Mouse (Mus musculus) frontal cortex, adult (tissue): ENCODE results near the gene Hdac6.
"Not testable (repeated sequence)": the region's sequence is repeated elsewhere in the genome, so short reads cannot be mapped to it uniquely, and the experiment has no call there.

Source experiments
- ATAC-seq: cut with Nextera tagmentation; 2 replicates; pipeline ENCODE4 v1.9.2; 2017; ENCODE audit warnings: mild to moderate bottlenecking, moderate library complexity, mixed read lengths; ENCODE audit not compliant: low TSS enrichment

Hdac6 gene

DNA sequence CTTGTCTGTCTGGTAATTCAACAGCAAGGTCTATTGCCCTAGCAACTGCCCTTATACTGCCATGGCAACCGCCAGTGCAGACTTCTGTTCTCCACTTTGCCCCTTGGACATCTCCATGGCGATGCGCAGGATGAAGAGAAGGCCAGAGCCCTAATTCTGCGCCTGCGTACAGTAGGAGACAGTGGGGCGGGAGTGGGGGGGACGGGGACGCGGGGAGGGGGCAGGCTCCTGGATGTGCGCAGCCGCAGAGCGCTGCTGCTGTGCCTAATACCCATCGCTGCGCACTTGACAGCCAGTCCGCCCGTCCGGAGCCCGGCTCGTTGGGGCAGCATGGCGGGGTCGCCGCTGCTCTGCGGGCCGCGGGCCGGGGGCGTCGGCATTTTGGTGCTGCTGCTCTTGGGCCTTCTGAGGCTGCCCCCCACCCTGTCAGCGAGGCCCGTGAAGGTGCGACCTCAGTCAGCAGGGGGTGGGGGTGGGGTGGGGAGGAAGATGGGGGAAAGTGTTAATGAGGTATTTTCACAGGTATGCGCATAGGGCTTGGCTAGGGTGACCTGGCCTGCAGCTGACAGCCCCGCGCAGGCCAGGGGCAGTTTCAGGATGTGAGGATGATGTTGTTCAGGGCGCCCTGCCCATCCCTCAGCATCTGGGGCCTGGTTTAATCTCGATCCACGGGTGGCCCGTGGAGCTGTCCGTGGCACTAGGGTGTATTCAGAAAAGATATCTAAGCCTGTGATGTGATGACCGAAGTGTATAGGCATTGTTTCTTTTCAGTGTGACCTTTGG, 27.9 kb downstream of the Hdac6 start, which contains the start of gene Pcsk1n:
Gene Pcsk1n, plus strand, starts transcription at position 222 of the 783 bp plus-strand sequence.
- peak; percentile 79 for ATAC-seq

DNA sequence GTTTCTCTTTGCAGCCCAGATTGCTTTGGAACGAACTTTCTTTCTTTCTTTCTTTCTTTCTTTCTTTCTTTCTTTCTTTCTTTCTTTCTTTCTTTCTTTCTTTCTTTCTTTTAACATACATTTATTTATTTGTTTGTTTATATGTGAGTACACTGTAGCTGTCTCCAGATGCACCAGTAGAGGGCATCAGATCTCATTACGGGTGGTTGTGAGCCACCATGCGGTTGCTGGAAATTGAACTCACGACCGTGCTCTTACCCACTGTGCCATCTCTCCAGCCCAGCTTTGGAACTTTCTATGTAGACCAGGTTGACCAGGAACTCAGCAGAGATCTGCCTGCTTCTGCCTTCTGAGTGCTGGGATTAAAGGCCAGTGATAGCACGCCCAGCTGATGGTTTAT, 29.7 kb downstream of the Hdac6 start:
- not testable (repeated sequence) for ATAC-seq

DNA sequence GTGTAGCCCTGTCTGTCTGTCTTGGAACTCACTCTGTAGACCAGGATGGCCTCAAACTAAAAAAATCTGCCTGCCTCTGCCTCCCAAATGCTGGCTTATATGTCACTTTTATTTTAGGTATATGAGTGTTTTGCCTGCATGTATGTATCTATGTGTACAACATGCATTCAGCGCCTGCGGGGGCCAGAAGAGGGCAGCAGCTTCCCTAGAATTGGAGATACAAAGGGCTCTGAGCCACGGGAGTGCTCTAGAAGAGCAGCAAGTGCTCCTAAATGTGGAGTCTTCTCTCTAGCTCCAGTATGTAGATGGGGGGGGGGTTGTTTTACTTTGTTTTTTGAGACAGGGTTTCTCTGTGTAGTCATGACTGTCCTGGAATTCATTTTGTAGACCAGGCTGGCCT, 32.0 kb downstream of the Hdac6 start:
- peak; percentile 45; the same call in 1 of the 2 replicates for ATAC-seq

DNA sequence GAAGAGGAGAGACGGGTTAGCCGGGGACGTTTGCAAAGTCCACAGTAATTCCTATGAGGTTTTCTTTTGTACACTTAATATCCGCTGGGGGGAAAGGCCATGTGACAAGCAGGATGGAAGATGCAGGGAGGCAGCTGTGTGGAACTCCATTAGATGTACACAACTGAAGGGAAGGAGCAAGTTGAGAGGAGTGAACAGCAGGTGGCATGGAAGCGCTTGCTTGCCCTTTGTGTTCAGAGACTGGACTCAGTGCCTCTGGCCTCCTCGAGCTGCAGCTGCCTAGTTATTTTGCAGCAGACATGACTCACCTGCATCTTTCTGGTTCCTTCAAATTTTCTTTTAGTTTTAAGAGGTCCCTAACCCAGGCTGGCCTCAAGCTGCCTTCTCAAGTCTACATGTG, 37.2 kb downstream of the Hdac6 start:
- ATAC-seq: no peak

DNA sequence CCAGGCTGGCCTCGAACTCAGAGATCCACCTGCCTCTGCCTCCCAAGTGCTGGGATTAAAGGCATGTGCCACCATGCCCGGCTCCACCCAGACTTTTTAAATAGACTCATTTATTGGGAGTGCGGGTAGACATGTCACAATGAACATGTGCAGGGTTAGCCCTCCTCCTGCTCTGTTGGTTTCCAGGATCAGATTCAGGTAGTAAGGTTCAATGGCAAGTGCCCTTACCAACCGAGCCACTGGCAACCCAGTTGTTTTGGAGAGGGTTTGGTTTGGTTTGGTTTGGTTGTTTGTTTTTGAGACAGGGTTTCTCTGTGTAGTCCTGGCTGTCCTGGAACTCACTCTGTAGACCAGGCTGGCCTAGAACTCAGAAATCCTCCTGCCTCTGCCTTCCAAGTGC, 38.4 kb downstream of the Hdac6 start, which contains the start of gene Gm10490:
Gene Gm10490, plus strand, starts transcription at position 301 of the 400 bp plus-strand sequence.
- not testable (repeated sequence) for ATAC-seq

DNA sequence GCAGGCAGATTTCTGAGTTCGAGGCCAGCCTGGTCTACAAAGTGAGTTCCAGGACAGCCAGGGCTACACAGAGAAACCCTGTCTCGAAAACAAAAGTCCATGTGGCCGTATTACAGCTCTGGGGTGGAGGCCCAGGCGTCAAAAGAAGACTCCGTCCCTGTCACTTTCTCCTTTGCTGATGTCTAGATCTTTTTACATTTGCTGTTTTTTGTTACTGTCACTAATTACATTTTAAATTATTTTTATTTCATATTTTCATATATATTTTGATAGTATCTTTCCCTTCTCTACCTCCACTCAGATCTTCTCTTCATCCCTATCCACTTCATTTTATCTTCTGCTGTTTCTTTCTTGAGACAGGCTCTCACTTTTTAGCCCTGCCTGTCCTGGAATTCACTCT, 40.0 kb downstream of the Hdac6 start, which contains the start of gene Gm10491:
Gene Gm10491, minus strand, starts transcription at position 101 of the 400 bp plus-strand sequence.
- no peak for ATAC-seq

DNA sequence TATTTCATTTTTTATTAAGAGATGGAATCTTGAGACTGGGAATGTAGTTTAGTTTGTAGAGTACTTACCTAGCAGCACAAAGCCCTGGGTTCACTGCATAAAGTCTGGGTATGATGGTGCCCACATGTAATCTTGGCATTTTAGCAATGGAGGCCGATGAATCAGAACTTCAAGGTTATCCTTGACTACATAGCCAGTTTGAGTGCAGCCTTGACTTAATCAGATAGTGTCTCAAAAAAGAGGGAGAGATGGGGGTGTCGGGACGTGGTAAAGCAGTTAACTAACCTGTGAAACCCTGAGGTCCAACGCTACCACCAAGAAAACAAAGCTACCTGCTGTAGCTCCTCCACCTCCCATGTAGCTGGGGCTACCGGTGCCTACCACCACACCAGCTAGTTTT, 43.2 kb downstream of the Hdac6 start:
- no peak for ATAC-seq

DNA sequence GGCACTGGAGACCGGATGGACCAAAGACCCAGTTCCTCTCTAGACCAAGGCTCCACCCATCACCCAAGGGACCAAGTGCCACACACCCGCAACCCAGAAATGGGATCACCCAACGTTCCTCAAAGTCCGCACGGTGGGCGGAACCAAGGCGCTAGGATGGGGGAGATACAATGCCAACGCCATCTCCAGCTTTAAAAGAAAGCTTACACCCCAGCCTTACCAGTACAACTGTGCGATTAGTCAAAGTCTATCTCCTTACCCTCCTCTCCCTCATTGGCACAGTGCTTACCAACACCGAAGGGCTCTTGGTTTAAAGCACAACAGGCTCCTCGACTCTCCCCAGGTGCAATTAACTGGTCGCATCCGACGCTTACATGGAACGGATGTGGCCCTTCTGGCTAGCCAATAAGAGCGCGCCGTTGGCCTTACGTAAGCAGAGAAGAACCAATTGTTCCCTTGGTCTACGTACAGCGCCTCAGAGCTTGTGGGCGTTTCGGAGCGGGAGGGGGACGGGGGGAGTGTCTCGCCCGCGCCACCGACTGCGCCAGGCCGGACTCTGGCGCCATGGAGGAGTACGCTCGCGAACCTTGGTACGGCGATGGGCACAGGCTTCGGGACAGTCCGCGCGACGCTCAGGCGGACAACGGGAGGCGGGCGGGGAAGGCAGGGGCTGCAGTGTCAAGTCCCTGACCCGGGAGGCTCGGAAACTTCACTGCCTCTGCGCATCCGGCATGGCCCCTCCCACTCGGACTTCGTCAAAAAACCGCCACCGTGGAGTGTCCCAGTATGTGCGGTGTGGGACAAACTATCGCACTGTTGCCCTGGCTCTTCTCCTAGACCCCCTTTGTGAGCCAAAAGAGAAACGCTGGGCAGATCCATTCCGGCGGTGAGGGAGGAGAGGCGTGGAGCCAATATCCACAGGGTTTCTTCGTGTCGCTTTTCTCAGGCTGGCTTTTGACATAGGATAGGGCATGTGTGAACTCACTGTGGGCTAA, 48.5 kb downstream of the Hdac6 start, which contains the start of the genes Pqbp1 and Timm17b:
Gene Pqbp1, minus strand, starts transcription at position 390 of the 995 bp plus-strand sequence.
Gene Timm17b, plus strand, starts transcription at position 478 of the 995 bp plus-strand sequence.
- peak; percentile 94 for ATAC-seq

DNA sequence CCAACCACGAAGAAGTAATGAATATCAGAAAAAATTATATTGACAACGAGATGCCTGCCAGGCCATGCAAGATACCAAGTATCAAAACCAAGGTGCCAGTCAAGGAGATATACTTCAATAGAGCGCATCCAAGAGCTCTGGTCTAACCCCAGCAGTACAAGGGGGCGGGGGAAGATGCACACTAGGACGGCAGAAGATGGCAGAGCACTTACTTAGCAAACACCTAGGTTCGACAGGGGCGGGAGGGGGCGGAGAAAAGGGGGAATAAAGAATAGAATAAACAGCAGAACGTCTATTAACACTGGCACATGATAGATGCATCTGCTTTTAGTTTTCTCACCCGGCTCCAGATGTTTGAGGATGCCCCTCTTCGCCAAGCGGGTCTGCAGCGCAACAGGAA, 49.5 kb downstream of the Hdac6 start:
- ATAC-seq: no peak

DNA sequence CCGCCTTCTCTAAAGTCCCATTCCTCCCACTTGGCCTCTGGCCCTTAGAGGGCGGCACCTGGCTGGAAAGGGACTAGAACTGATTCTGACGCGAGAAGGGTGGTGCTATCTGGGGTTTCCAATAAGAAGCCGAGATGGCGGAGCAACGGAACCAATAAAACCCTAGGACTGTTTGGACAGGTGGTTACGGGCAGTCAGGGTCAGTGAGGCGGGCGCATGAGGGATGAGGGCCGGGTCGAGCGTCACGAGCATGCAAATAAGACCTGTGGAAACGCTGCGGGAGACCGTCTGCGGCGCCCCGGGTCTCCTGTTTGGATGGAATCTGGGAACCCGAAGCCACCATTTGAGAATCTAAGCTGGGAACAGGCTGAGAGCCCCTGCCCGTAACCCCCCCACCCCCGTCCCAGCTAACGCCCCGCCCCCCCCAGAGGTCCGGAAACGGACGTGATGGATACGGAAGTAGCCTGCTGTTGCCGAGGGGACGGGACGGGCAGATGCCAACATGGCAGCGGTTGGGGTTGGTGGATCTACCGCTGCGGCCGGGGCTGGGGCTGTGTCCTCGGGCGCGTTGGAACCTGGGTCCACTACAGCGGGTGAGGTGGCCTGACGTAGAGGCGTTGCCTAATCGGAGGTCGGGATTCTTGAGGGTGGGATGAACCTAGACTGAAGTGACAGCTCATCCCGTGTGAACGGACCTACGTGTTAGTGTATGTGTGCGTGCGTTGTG, 63.7 kb downstream of the Hdac6 start, which contains the start of gene Slc35a2:
Gene Slc35a2, plus strand, starts transcription at position 188 of the 727 bp plus-strand sequence.
- peak; percentile 77 for ATAC-seq
